Mouse (Mus musculus) C2C12 (cell line): ENCODE results near the gene Spsb4. TPM values are rescaled to one million over a fixed set of nuclear protein-coding genes. Genes with fewer than 3 reads are reported as not detected.

Experiments
- H3K27me3 ChIP-seq: one replicate; pipeline ENCODE4 v1.6.1; 2011; ENCODE audit not compliant: control insufficient read depth, insufficient read depth, insufficient read length
- H3K36me3 ChIP-seq: one replicate; pipeline ENCODE4 v1.6.1; 2011; ENCODE audit not compliant: control insufficient read depth, insufficient read depth
- H3K4me3 ChIP-seq: one replicate; pipeline ENCODE4 v1.5.1; 2011; ENCODE audit warnings: mild to moderate bottlenecking, control low read depth; ENCODE audit not compliant: poor library complexity, insufficient read depth, severe bottlenecking
- H3K79me2 ChIP-seq: one replicate; pipeline ENCODE4 v1.6.1; 2011; ENCODE audit not compliant: control insufficient read depth, insufficient read depth
- H3K79me3 ChIP-seq: one replicate; pipeline ENCODE4 v1.6.1; 2011; ENCODE audit warnings: low read depth, control low read depth
- H3ac ChIP-seq: one replicate; pipeline ENCODE3; 2011; ENCODE audit warnings: low read depth; ENCODE audit not compliant: control insufficient read depth, insufficient read length
- CEBPB ChIP-seq: IDR thresholded peaks from one replicate; pipeline ENCODE4 v1.6.1; 2011; ENCODE audit warnings: low read depth, mild to moderate bottlenecking, control low read depth, moderate library complexity
- CTCF ChIP-seq: IDR thresholded peaks from one replicate; pipeline ENCODE4 v1.5.1; 2011; ENCODE audit not compliant: control insufficient read depth, insufficient read depth, insufficient read length
- FOSL1 ChIP-seq: IDR thresholded peaks from one replicate; pipeline ENCODE4 v1.8.0; 2011; ENCODE audit warnings: mild to moderate bottlenecking, low read length; ENCODE audit not compliant: poor library complexity, insufficient read depth, severe bottlenecking
- MAX ChIP-seq: IDR thresholded peaks from one replicate; pipeline ENCODE4 v1.6.1; 2011; ENCODE audit warnings: mild to moderate bottlenecking, control low read depth
- MYOD1 ChIP-seq: IDR thresholded peaks from one replicate; pipeline ENCODE4 v1.6.1; 2011; ENCODE audit warnings: low read depth; ENCODE audit not compliant: control insufficient read depth, insufficient read length
- MYOG ChIP-seq: IDR thresholded peaks from one replicate; pipeline ENCODE4 v1.6.1; 2011; ENCODE audit not compliant: control insufficient read depth, insufficient read length; ENCODE audit errors: extremely low read depth
- USF1 ChIP-seq: IDR thresholded peaks from one replicate; pipeline ENCODE4 v1.6.1; 2011; ENCODE audit warnings: low read depth, mild to moderate bottlenecking, control low read depth, moderate library complexity
- polyA plus RNA-seq: library from polyadenylated mRNA; unstranded; fragments of >200 nt; fragmentation: generic; extraction: Trizol; gene quantifications from one replicate; pipeline ENCODE4 v1.2.1, GENCODE M21; 2012; ENCODE audit warnings: missing spikeins

Gene Spsb4
- polyA plus RNA-seq, 1 experiment, result 1.6 TPM

DNA sequence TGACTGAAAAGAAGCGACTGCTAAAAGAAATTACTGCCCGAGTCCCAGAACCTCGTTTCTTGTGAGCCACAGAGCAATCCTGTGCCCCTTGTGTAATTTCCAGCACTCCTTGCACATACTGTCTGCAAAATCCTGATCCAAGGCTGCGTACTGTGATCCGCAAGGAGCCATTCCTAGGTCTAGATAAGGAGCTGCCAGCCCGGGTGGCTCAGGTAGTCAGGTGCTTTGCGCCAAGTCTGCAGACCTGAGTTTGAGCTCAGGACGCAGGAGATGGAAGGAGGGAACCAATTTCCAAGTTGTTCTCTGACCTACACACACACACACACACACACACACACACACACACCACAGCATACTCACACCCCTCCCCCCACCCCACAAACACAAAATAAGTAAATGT lies 16.0 kb downstream of the Spsb4 start:
- no peaks in the 10 kb centered on the region for H3K36me3 ChIP-seq
- no peaks in the 10 kb centered on the region for H3K27me3 ChIP-seq
- no peak overlapping the region for H3ac ChIP-seq
- H3K4me3 ChIP-seq, result no peak overlapping the region
- no peak for TF ChIP-seq MYOD1
- no peak for TF ChIP-seq MAX
- no peak for TF ChIP-seq MYOG
- no peak for TF ChIP-seq CTCF
- TF ChIP-seq USF1, result no peak
- no peak for TF ChIP-seq CEBPB
- no peak for TF ChIP-seq FOSL1
- H3K79me2 ChIP-seq, result no peaks in the 10 kb centered on the region
- H3K79me3 ChIP-seq, result no peaks in the 10 kb centered on the region

DNA sequence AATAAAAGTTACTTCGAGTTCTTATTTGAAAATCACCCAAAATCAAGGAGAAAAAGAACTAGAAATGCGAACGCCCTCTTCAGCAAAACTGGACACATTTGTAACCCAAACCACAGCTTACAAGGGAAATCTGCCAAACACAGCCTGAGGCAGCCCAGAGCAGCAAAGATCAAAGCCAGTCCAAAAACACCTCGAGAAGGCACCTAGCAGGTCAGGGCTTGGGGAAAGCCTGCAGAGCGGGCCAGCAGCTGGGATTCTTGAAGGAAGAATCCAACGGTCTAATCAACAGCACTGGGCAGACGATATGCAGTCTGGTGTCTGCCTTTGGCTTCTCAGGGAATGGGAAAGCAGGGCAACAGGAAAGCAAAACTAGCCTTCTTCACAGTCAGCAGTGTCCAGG lies 16.6 kb downstream of the Spsb4 start:
- no peaks in the 10 kb centered on the region for H3K36me3 ChIP-seq
- H3K27me3 ChIP-seq, result no peaks in the 10 kb centered on the region
- no peak overlapping the region for H3ac ChIP-seq
- H3K79me3 ChIP-seq, result no peaks in the 10 kb centered on the region
- no peak overlapping the region for H3K4me3 ChIP-seq
- no peak for TF ChIP-seq MYOG
- TF ChIP-seq USF1, result no peak
- no peak for TF ChIP-seq CEBPB
- no peak for TF ChIP-seq FOSL1
- no peak for TF ChIP-seq MAX
- TF ChIP-seq MYOD1, result no peak
- no peak for TF ChIP-seq CTCF
- H3K79me2 ChIP-seq, result no peaks in the 10 kb centered on the region

DNA sequence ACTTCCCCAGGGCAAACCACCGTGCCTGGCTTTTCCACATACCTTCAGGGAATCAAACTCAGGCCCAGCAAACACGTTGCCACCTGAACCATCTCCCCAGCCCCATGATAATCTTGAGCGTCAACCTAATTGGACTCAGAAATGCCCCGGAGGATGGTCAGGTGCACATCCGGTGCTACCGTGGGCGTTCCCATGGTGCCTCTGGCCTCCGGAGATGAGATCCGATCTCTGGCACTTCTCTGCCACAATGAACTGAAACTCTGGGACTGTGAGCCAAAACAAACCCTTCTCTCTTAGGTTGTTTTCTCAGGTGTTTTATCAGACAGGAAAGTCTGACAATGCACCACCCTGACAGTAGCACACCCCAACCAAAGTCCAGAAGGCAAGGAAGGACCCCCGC lies 17.2 kb downstream of the Spsb4 start:
- H3ac ChIP-seq, result no peak overlapping the region
- no peak overlapping the region for H3K4me3 ChIP-seq
- H3K36me3 ChIP-seq, result no peaks in the 10 kb centered on the region
- TF ChIP-seq CEBPB (no peak), USF1 (no peak), MYOG (no peak), MYOD1 (no peak)
- H3K79me2 ChIP-seq, result no peaks in the 10 kb centered on the region
- no peaks in the 10 kb centered on the region for H3K79me3 ChIP-seq
- H3K27me3 ChIP-seq, result no peaks in the 10 kb centered on the region

DNA sequence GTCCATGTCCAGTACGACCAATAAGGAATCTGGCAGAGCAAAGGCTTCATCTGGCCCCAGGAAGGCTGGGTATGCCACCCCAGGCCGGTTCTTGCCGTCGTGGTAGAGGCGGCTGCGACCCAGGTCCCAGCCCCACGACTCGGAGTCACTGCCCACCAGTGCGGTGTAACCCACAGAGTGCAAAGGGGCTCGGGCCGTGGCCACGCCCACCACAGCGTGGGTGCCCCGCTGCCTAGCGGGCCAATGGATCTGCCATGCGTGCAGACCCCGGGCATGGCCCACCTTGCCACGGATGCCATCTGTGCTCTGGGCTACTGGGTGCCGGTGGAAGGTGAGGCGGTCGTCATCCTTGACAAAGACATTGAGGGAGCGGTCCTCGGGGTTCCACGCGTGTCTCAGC lies 22.9 kb downstream of the Spsb4 start:
- no peak overlapping the region for H3K4me3 ChIP-seq
- TF ChIP-seq CTCF (no peak), CEBPB (no peak), FOSL1 (no peak), MYOD1 (no peak), USF1 (no peak), MYOG (no peak), MAX (no peak)

DNA sequence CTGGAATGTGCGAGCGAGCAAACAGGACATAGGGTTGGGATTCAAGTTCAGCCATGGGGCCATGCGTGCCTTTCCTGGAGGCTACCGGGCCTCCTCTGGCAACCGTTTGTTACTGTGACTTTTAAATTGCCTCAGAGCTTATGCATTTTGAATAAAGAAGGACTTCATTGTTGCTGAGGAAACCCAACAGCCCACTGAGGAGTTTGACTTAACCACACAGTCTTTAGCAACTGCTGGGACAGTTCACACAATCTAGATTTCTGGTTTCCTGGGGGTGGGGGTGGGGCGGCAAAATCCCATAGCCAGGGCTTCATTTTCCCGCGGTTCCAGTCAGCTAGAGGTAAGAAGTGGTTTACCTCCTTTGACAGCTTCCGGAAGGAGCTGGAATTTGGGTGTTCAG lies 23.9 kb downstream of the Spsb4 start:
- H3K27me3 ChIP-seq, result no peaks in the 10 kb centered on the region
- H3K79me2 ChIP-seq, result no peaks in the 10 kb centered on the region
- TF ChIP-seq MYOG (no peak), FOSL1 (no peak), USF1 (no peak), CTCF (no peak), MYOD1 (no peak), CEBPB (no peak), MAX (no peak)
- H3K36me3 ChIP-seq, result no peaks in the 10 kb centered on the region
- H3K4me3 ChIP-seq, result no peak overlapping the region
- no peak overlapping the region for H3ac ChIP-seq
- no peaks in the 10 kb centered on the region for H3K79me3 ChIP-seq

More for the DNA sequence above, 22.9 kb downstream of the Spsb4 start:
- Histone ChIP-seq H3K79me2 (no peaks in the 10 kb centered on the region), H3K27me3 (no peaks in the 10 kb centered on the region), H3K36me3 (no peaks in the 10 kb centered on the region), H3ac (no peak overlapping the region), H3K79me3 (no peaks in the 10 kb centered on the region)

DNA sequence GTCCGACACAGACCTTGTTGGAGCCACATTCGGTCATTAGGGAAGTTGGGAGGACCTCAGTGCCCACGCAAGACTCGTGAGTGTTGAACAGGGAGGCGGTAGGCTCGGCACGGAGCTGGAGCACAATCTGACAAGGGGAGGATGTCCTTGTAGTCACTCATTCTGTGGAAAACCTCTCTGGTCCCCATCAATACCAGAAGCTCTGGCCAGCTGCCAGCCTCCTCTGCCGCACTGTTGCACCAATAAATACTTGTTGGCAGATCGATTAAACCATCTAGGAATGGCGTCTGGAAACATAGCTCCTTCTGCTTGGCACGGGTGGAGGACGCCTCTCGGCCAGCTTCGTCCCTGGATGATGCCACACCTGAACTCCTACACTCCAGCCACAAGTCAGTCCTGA lies 27.5 kb downstream of the Spsb4 start:
- no peaks in the 10 kb centered on the region for H3K79me2 ChIP-seq
- no peak overlapping the region for H3K4me3 ChIP-seq
- TF ChIP-seq CTCF (no peak), FOSL1 (no peak), MYOD1 (no peak), MYOG (no peak), CEBPB (no peak), USF1 (no peak), MAX (no peak)
- H3ac ChIP-seq, result no peak overlapping the region
- H3K79me3 ChIP-seq, result no peaks in the 10 kb centered on the region
- no peaks in the 10 kb centered on the region for H3K36me3 ChIP-seq
- H3K27me3 ChIP-seq, result no peaks in the 10 kb centered on the region
